Mouse (Mus musculus): ENCODE measurements around the gene BC051142.
"Not testable (repeated sequence)": the region's sequence is repeated elsewhere in the genome, so short reads cannot be mapped to it uniquely, and the experiment has no call there.

DNA sequence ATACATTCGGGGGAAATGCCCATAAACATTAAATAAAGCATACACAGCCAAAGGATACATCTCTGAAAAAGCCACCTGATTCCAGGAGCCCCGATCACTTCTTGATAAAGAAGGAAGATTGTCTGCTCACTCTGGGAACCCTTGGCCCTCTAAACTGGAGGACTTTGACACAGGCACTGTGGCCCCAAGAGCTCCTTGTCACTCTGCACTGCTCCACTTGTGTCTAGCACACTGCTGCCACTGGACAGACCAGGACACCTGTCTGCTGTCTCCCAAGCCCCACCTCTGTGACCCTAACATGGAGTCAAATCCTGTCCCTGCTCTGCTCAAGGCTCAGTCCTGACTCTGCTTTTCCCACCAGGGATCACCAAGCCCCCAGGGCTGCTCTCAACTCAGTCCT, 96.5 kb downstream of the BC051142 start:
- not testable (repeated sequence) for TF ChIP-seq ZNF384, CHD2 (IDR thresholded peaks at IDR 0.05; ENCODE audit: low read depth, low read length)
